Mouse (Mus musculus) Muller cell, postnatal 12 days (primary cell): ENCODE measurements around the gene Gm28048.
A peak's percentile ranks its signal among the peaks of the same experiment; 100 is the strongest.

Source experiments
- DNase-seq: peaks from one replicate; pipeline ENCODE4 v3.0.0-alpha.2; 2015; ENCODE audit errors: inconsistent ontology term

The Gm28048 gene

GRCm38 (mm10) chr11:22859633-22860334 is 122.1 kb downstream of the Gm28048 start:
- peak; percentile 97 for DNase-seq

- DNase-seq: no peak
These were observed 122.6 kb downstream of the Gm28048 start for GRCm38 (mm10) chr11:22859301-22859632.

- no peak for DNase-seq
These were observed 123.2 kb downstream of the Gm28048 start for GRCm38 (mm10) chr11:22858441-22859300.

GRCm38 (mm10) chr11:22857705-22858440 is 124.0 kb downstream of the Gm28048 start:
- no peak for DNase-seq

- no peak for DNase-seq
These were observed 124.7 kb downstream of the Gm28048 start for GRCm38 (mm10) chr11:22857106-22857704.

- no peak for DNase-seq
These were observed 125.4 kb downstream of the Gm28048 start for GRCm38 (mm10) chr11:22856371-22856965.

- no peak for DNase-seq
These were observed 127.3 kb downstream of the Gm28048 start for GRCm38 (mm10) chr11:22854571-22854970.

GRCm38 (mm10) chr11:22853477-22854157 is 128.3 kb downstream of the Gm28048 start:
- no peak for DNase-seq

- DNase-seq: no peak
These were observed 129.4 kb downstream of the Gm28048 start for GRCm38 (mm10) chr11:22852510-22852909.

GRCm38 (mm10) chr11:22851416-22851815 is 130.5 kb downstream of the Gm28048 start:
- DNase-seq: no peak

GRCm38 (mm10) chr11:22850077-22850476 is 131.8 kb downstream of the Gm28048 start:
- no peak for DNase-seq

- no peak for DNase-seq
These were observed 133.2 kb downstream of the Gm28048 start for GRCm38 (mm10) chr11:22848649-22849195.

- peak; percentile 62 for DNase-seq
These were observed 133.9 kb downstream of the Gm28048 start for GRCm38 (mm10) chr11:22847732-22848648.

GRCm38 (mm10) chr11:22846960-22847731 is 134.7 kb downstream of the Gm28048 start:
- no peak for DNase-seq

GRCm38 (mm10) chr11:22846093-22846835 is 135.6 kb downstream of the Gm28048 start:
- DNase-seq: no peak

GRCm38 (mm10) chr11:22844754-22845718 is 136.9 kb downstream of the Gm28048 start:
- no peak for DNase-seq

- no peak for DNase-seq
These were observed 142.4 kb downstream of the Gm28048 start for GRCm38 (mm10) chr11:22839456-22839855.
